Mouse (Mus musculus): ENCODE data around the gene Lrfn2.

GRCm38 (mm10) chr17:49085111-49085510 is 152.9 kb downstream of the Lrfn2 start:
- TF ChIP-seq CTCF (IDR thresholded peaks at IDR 0.05; ENCODE audit: insufficient read depth, low read depth, low read length) (no peak), POLR2A (IDR thresholded peaks at IDR 0.05; ENCODE audit: insufficient read depth, low read depth, low read length) (no peak)
